Mouse (Mus musculus) liver, embryonic 15.5 days (tissue): Measurements from ENCODE around the gene Tspan10. TPM values are rescaled to one million over a fixed set of nuclear protein-coding genes. Genes with fewer than 3 reads are reported as not detected.
"Not testable (repeated sequence)": the region's sequence is repeated elsewhere in the genome, so short reads cannot be mapped to it uniquely, and the experiment has no call there.

ENCODE experiments used
- ATAC-seq: fragments of 200-750 bp; cut with Nextera tagmentation; 2 replicates; pipeline ENCODE4 v1.8.0; 2017; ENCODE audit warnings: moderate number of reproducible peaks, mild to moderate bottlenecking, moderate library complexity; ENCODE audit not compliant: insufficient read depth
- H3K27ac ChIP-seq: fragments of 300-500 bp; sonication (generic); replicated peaks from 2 replicates; pipeline ENCODE4 v1.5.1; 2015; ENCODE audit warnings: mild to moderate bottlenecking, inconsistent platforms
- H3K27me3 ChIP-seq: fragments of 300-500 bp; sonication (generic); 2 replicates; pipeline ENCODE4 v1.6.1; 2015; ENCODE audit warnings: mild to moderate bottlenecking, inconsistent platforms
- H3K36me3 ChIP-seq: fragments of 300-500 bp; sonication (generic); replicated peaks from 2 replicates; pipeline ENCODE4 v1.6.1; 2015; ENCODE audit warnings: moderate library complexity, mild to moderate bottlenecking, inconsistent platforms
- H3K4me1 ChIP-seq: fragments of 300-500 bp; sonication (generic); replicated peaks from 2 replicates; pipeline ENCODE4 v1.6.1; 2015; ENCODE audit warnings: inconsistent platforms
- H3K4me2 ChIP-seq: fragments of 300-500 bp; sonication (generic); 2 replicates; pipeline ENCODE4 v1.6.1; 2015; ENCODE audit warnings: moderate library complexity, mild to moderate bottlenecking, inconsistent platforms
- H3K4me3 ChIP-seq: fragments of 300-500 bp; sonication (generic); replicated peaks from 2 replicates; pipeline ENCODE4 v1.5.1; 2015; ENCODE audit warnings: mild to moderate bottlenecking, inconsistent platforms
- H3K9ac ChIP-seq: fragments of 300-500 bp; sonication (generic); 2 replicates; pipeline ENCODE4 v1.6.1; 2015; ENCODE audit warnings: moderate library complexity, mild to moderate bottlenecking, inconsistent platforms
- H3K9me3 ChIP-seq: fragments of 300-500 bp; sonication (generic); replicated peaks from 2 replicates; pipeline ENCODE4 v1.6.1; 2016; ENCODE audit warnings: inconsistent platforms
- WGBS: fragments of 180-500 bp; shearing (Covaris S2); methylation state at CpG from one replicate; pipeline ENCODE4 v1.1.7; 2015; ENCODE audit warnings: mixed read lengths; ENCODE audit not compliant: insufficient replicate concordance; 5-methylcytosine and 5-hydroxymethylcytosine counted together
- polyA plus RNA-seq: library from polyadenylated mRNA; unstranded; fragments of >200 nt; fragmentation: Nextera tagmentation; extraction: Ambion mirVana; gene quantifications from 2 replicates; pipeline ENCODE4 v1.2.1, GENCODE M21; 2015

Tspan10 gene
- not detected in 2 replicates for polyA plus RNA-seq

DNA sequence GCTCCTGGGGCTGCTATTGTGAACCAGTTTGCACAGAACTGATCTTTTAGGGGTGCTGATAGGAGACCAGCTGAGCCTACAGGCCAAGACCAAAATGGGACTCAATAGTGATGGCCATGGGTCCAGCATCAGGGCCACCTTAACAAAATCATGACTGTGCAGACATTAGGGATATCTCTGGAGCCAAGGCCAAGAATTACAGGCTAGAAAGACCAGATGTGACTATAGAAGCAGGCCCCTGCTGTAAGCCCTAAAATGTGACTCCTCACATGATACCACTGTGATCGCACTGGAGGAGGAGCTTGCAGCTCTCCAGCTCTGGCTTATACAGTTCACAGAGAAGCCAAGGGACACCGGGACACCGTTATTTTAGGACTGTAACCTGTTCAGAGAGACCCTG is at the start of gene Tspan10:
Gene Tspan10, plus strand, starts transcription at position 301 of the 400 bp plus-strand sequence.
- H3K9me3 ChIP-seq = no peaks in the 10 kb centered on the region
- H3K36me3 ChIP-seq = no peaks in the 10 kb centered on the region
- H3K4me3 ChIP-seq = no peak within 1 kb of the TSS
- no peak within 1 kb of the TSS for H3K4me2 ChIP-seq
- no peak within 1 kb of the TSS for H3K27ac ChIP-seq
- 68% methylated on average over 3 of the region's 3 CpGs for WGBS
- peaks cover 2% of the 10 kb centered on the region; the same call in 1 of the 2 replicates for H3K4me1 ChIP-seq
- H3K27me3 ChIP-seq = no peaks in the 10 kb centered on the region
- ATAC-seq = no peak
- no peak within 1 kb of the TSS for H3K9ac ChIP-seq

DNA sequence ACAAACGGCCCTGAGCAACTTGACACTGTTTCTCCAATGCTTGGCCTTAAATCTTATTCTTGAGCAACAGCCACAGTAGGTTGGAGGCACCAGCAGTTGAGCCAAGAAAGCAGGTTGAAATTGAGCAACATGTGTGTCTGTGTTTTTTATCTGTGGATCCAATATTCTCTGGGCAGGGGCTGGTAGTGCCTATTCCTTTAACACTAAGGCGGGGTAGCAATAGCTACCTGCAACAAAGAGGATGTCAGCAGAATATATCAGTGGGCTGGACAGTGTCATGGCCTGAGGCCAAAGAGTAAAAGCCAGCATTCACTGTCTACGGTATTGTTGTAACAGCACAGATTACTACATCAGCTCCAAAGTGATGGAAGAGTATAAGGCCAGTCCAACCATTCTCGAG is 46.8 kb upstream of the Tspan10 start:
- ATAC-seq = no peak
- Histone ChIP-seq H3K36me3 (peaks cover 84% of the 10 kb centered on the region), H3K4me1 (peaks cover 27% of the 10 kb centered on the region), H3K4me2 (no peak overlapping the region), H3K27me3 (no peaks in the 10 kb centered on the region), H3K9ac (no peak overlapping the region), H3K9me3 (no peaks in the 10 kb centered on the region), H3K27ac (no peak overlapping the region), H3K4me3 (no peak overlapping the region)
- WGBS = 72% methylated on average over 4 of the region's 4 CpGs

DNA sequence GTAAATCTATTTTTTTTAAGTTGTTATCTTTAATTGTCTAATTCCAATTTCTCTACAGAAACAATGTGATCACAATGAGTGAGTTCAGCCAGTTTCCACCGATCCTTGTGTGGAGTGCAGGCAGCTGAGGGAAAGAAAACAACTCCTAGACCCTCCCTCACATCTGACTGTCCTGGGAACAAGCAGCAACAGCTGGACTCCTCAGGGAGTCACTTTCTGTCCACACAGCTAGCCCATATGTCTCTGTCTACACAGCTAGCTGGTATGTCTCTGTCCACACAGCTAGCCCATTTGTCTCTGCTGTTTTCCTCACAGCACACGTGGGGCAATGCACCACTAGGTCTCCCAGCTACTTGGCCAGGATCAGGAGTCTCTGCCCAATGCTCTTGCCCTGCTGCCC is 44.8 kb upstream of the Tspan10 start:
- 87% methylated on average over 2 of the region's 2 CpGs for WGBS
- H3K4me1 ChIP-seq = peaks cover 27% of the 10 kb centered on the region
- no peak overlapping the region for H3K27ac ChIP-seq
- no peak overlapping the region for H3K4me3 ChIP-seq
- no peaks in the 10 kb centered on the region for H3K9me3 ChIP-seq
- H3K27me3 ChIP-seq = no peaks in the 10 kb centered on the region
- ATAC-seq = no peak
- H3K36me3 ChIP-seq = peaks cover 92% of the 10 kb centered on the region
- H3K9ac ChIP-seq = no peak overlapping the region
- H3K4me2 ChIP-seq = no peak overlapping the region

DNA sequence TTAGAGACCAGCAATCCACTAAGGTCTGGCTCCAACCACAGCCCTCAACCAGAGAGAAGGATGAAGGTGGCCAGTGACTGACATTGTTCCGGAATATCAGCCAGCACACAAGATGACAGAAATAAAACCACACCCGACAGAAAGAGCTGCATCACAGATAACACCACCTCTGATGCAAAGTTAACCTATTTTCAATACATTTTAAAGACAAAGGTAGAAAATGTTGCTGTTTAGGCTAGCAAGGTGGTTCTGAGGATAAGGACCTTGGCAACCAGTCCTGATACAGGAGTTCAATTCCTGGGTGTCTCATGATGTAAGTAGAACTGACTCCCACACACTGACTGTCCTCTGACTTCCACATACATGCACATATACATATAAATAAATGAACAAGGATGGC is 43.1 kb upstream of the Tspan10 start:
- H3K9me3 ChIP-seq = no peaks in the 10 kb centered on the region
- H3K27me3 ChIP-seq = no peaks in the 10 kb centered on the region
- peaks cover 92% of the 10 kb centered on the region for H3K36me3 ChIP-seq
- H3K27ac ChIP-seq = peak overlapping the region; percentile 34
- H3K4me1 ChIP-seq = peaks cover 27% of the 10 kb centered on the region
- ATAC-seq = peak; percentile 69
- no peak overlapping the region for H3K4me2 ChIP-seq
- WGBS = 31% methylated on average over 2 of the region's 2 CpGs
- H3K4me3 ChIP-seq = no peak overlapping the region
- no peak overlapping the region for H3K9ac ChIP-seq

DNA sequence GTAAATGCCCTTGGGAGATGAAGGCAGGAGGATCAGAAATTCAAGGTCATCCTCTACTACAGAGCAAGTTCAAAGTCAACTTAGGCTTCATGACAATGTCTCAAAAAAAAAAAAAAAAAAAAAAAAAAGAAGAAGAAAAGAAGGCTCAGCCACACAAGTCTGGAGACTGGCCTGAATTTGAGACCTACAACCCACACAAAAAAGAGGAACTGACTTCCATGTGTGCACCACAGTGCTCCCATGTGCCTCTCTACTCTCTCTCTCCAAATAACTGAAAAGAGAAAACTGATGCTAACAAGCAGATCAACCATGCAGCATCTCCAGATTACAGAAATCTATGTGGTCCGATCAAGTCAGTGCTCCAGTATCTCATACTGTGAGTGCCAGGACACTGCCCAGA is 37.6 kb upstream of the Tspan10 start:
- Histone ChIP-seq H3K9me3 (no peaks in the 10 kb centered on the region), H3K4me3 (no peak overlapping the region), H3K27ac (no peak overlapping the region), H3K27me3 (no peaks in the 10 kb centered on the region), H3K9ac (no peak overlapping the region), H3K36me3 (peaks cover 100% of the 10 kb centered on the region), H3K4me2 (no peak overlapping the region), H3K4me1 (peaks cover 42% of the 10 kb centered on the region)
- 66% methylated on average over 1 of the region's 1 CpGs for WGBS
- ATAC-seq = no peak

DNA sequence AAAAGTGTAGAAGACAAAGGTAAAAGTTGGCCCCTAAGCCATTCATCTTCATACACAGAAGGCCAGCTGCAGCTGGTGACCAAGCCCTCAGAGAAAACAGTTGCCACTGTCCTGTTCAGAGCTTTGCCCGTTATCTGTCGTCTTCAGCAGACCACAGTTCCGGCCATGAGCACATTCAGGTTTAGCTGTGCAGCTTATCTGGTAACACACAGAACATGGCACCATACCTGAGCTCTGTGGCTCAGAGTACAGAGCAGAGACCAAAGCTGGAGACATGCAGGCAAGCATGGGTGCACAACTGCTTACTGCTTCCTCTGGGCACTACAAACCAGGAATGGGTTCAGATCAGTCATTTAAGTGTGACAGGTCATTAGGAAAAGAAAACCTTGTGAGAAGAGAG is 36.6 kb upstream of the Tspan10 start:
- Histone ChIP-seq H3K9ac (0 out of 2 replicates have a peak overlapping the region, but pooled peaks have one; percentile 2), H3K27ac (0 out of 2 replicates have a peak overlapping the region, but pooled peaks have one; percentile 42), H3K4me3 (no peak overlapping the region), H3K36me3 (peaks cover 100% of the 10 kb centered on the region), H3K27me3 (no peaks in the 10 kb centered on the region), H3K9me3 (no peaks in the 10 kb centered on the region), H3K4me1 (peaks cover 34% of the 10 kb centered on the region), H3K4me2 (peak overlapping the region; percentile 17; the same call in 1 of the 2 replicates)
- 9% methylated on average over 3 of the region's 3 CpGs for WGBS
- peak; percentile 93 for ATAC-seq

DNA sequence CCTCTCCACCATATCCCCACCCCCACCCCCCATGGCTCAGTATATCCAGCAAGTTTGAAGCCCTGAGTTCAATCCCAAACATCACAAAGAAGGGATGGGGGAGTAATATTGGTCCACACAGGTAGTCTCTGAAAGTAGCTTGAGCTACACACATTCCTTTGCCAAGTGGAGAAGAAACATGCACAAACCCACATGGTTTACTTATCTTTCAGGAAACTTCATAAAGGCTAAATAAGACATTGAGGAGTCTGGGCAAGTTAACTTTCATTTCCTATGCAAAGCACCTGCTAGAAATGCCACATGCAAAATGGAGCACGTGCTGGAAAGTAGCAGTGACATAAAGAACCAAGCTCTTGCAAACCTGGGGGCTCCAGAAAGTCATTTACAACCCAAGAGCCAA is 36.0 kb upstream of the Tspan10 start:
- H3K9ac ChIP-seq = no peak overlapping the region
- no peak overlapping the region; the same call in 1 of the 2 replicates for H3K4me2 ChIP-seq
- no peak for ATAC-seq
- no peak overlapping the region for H3K4me3 ChIP-seq
- 35% methylated on average over 1 of the region's 1 CpGs for WGBS
- H3K36me3 ChIP-seq = peaks cover 100% of the 10 kb centered on the region
- H3K9me3 ChIP-seq = no peaks in the 10 kb centered on the region
- H3K4me1 ChIP-seq = peaks cover 34% of the 10 kb centered on the region
- peak overlapping the region; percentile 42; the same call in 1 of the 2 replicates for H3K27ac ChIP-seq
- no peaks in the 10 kb centered on the region for H3K27me3 ChIP-seq

DNA sequence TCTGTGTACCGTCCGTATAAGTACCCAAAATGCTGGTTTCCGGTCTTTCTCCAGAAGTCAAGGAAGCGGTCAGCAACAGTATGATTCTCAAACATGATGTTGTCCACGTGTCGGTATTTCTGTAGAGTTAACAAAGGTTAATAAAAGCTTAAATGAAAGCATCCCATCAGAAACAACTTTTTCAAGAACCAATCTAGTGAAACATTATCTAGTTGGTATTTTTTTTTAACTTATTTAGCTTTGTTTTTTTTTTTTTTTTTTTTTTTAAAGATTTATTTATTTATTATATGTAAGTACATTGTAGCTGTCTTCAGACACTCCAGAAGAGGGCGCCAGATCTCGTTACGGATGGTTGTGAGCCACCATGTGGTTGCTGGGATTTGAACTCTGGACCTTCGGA is 28.8 kb upstream of the Tspan10 start:
- H3K9me3 ChIP-seq, H3K9ac ChIP-seq, H3K27me3 ChIP-seq, H3K4me3 ChIP-seq, ATAC-seq, H3K4me1 ChIP-seq, H3K4me2 ChIP-seq, H3K27ac ChIP-seq: not testable (repeated sequence)
- WGBS = 76% methylated on average over 10 of the region's 10 CpGs
- H3K36me3 ChIP-seq = peaks cover 97% of the 10 kb centered on the region

DNA sequence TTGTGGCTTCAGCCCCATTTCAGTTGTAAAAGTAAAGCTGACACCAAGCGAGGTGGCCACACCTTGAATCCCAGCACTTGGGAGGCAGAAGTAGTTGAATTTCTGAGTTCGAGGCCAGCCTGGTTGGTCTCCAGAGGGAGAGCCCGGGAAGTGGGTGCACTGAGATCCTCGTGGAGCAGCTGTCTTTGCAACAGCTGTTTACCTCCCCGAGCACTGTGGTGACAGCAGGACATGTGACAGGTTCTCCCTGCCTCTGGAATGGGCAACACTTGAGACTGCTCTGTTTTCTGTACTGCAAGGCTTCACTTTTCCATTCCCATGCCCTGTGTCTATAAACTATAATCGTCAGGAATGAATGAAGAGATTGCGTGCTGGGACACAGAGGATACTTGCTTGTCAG is 24.6 kb upstream of the Tspan10 start:
- ATAC-seq = no peak
- H3K27me3 ChIP-seq = no peaks in the 10 kb centered on the region
- H3K4me3 ChIP-seq = no peak overlapping the region
- peaks cover 96% of the 10 kb centered on the region for H3K36me3 ChIP-seq
- no peak overlapping the region for H3K4me2 ChIP-seq
- H3K9ac ChIP-seq = no peak overlapping the region
- H3K9me3 ChIP-seq = no peaks in the 10 kb centered on the region
- H3K27ac ChIP-seq = no peak overlapping the region
- 85% methylated on average over 7 of the region's 7 CpGs for WGBS
- 0 out of 2 replicates have a peak, but pooled peaks cover 17% of the 10 kb centered on the region for H3K4me1 ChIP-seq

DNA sequence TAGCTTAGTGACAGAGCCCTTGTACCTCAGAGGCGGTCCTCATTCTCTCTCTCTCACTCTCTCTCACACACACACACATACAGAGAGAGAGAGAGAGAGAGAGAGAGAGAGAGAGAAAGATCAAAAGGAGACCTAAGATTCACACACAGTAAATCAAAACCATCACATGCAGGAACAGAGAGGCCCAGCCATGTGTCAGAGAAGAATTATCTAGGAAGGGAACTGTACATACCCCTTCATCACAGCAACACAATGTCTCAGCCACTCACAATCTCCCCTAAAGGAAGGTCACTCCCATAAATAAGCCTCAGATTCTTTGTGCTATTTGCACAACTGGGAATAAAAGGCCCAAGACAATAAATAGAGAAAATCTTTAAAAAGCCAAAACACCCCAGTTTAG is 23.9 kb upstream of the Tspan10 start:
- no peaks in the 10 kb centered on the region for H3K27me3 ChIP-seq
- H3K4me1 ChIP-seq = 0 out of 2 replicates have a peak, but pooled peaks cover 17% of the 10 kb centered on the region
- no peak overlapping the region for H3K9ac ChIP-seq
- H3K4me3 ChIP-seq = no peak overlapping the region
- WGBS = 77% methylated on average over 1 of the region's 1 CpGs
- no peak for ATAC-seq
- H3K4me2 ChIP-seq = no peak overlapping the region
- H3K27ac ChIP-seq = no peak overlapping the region
- H3K36me3 ChIP-seq = peaks cover 96% of the 10 kb centered on the region
- H3K9me3 ChIP-seq = no peaks in the 10 kb centered on the region

DNA sequence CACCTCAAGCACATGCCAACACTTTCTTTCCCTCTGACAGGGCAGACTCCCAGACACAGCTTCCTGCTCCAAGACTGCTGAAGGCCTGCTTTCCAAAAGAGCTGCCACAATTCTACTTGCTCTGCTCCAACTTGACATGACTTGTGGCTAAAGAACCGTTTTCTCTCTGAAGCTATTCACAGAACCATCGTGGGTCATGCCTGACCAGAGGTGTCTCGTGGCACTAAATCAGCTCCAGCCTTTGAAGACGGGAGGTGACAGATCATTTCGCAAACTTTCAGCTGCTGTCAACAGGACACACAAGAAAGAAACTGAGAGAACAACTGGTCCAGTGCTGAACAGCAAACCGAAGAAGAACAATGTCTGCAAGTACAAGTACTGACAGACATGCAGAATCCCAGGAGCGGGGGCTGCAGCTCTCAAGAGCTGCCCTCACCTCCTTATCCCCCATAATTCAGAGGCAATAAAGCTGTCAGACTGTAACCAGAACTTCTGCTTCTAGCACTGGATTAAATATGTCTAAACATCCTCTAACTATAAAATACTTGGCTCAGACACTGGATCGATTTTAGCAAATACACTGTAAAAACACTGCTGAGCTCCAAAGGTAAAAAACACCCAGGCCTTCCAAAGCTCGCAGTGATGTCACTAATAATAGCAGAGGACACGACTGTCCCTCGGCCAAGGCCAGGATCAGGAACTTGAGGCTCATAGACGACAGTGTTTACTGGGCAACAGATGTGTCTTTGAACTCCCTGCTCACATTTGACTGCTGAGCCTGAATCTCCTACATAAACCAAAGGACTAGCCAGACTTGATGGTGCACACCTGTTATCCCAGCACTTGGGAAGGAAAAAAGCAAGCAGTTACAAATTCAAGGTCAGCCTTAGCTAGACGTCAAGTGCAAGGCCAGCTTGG is 19.5 kb upstream of the Tspan10 start:
- Histone ChIP-seq H3K27ac (no peak overlapping the region; the same call in 1 of the 2 replicates), H3K4me2 (no peak overlapping the region), H3K27me3 (no peaks in the 10 kb centered on the region), H3K9ac (no peak overlapping the region), H3K4me1 (0 out of 2 replicates have a peak, but pooled peaks cover 17% of the 10 kb centered on the region), H3K9me3 (no peaks in the 10 kb centered on the region), H3K4me3 (no peak overlapping the region), H3K36me3 (peaks cover 98% of the 10 kb centered on the region)
- ATAC-seq = no peak
- WGBS = 70% methylated on average over 13 of the region's 13 CpGs
